Mouse (Mus musculus): ENCODE results near the gene Derl2. TPM values are rescaled to one million over a fixed set of nuclear protein-coding genes. Genes with fewer than 3 reads are reported as not detected.

Gene Derl2
- 24.1 and 25.6 TPM in 2 replicates for polyA plus RNA-seq (2021; fragmentation: Nextera tagmentation)
- long read RNA-seq, experiment 1, transcript Derl2-206 (7 exons, 3,666 nt) = major isoform, 39 of 49 reads
- long read RNA-seq, experiment 1, partial matches to known transcripts = 1 of 49 reads
- long read RNA-seq, experiment 1, other reads (novel, unspliced or antisense) = 8 of 49 reads
- long read RNA-seq, experiment 2, transcript Derl2-206 (7 exons, 3,666 nt) = major isoform, 98 of 117 reads
- long read RNA-seq, experiment 2, partial matches to known transcripts = 2 of 117 reads
- long read RNA-seq, experiment 2, other reads (novel, unspliced or antisense) = 16 of 117 reads

DNA sequence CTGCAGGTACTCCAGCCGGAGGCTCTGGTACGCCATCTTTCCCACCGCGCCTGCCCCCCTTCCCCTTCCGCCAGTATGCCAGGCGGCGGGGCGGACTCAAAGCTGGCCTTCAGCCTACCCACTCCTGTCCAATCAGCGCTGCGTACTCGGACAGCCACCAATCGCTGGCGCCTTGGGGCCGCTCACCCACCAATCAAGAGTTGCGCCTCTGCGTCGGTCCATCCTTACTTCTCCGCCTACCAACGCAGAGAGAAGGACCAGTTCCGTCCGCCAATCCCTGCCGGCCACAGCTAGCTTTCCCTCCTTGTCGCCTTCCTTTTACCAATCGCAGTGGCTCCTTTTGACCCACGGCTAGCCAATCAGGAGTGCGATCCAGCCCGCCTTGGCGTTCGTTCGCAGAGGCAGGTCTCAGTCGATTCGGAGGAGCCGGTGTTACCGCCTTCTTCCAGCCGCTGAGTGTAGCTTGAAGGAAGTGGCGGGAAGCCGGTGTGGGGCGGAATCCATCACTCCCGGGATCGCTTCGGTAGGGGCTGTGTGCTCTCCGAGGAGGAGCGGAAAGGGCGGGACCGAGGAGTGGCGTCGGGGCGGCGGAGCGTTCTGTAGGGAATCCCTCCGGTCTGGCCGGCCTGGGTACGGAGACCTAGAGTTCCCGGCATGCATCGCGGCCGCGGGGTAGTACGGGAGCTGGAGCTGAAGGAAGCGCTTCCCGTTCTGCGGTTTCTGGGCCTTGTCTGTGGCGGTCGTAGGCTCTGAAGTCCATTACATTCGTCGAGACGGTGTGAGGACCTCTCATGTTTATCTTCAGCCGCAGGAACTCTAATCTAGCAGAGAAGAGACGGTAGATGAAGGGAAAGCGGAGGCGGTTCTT lies at the start of gene Derl2, which contains the start of gene Mis12:
Derl2 (minus strand) TSS at position 641 of the 868 bp plus-strand sequence.
Mis12 (plus strand) TSS at position 411 of the 868 bp plus-strand sequence.

DNA sequence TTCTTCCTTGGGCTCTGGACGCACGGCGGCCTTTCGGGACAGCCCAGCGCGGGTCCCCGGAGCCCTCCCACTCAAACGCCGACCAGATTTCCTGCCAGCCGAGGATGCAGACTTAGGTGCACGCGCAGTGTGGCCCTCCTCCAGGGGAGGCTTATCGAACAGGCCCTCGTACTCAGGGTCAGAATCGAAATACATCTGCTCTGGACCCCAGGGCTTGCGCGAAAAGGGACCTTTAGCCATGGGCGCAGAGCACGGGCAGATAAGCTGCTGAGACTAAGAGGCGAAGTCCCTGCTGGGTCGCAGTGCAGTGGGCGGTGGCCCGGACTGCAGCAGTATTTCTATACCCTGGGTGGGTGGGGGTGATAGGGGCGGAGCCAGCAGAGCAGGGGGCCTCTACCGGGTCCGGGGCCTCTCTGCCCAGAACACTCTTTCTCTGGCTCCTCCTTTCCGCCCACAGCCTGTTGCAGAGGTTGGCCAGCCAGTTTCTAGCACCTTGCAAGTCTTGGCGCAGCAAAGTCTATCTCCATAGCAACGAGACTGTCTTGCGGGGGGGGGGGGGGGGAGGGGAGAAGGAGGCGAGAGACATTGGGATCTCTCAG lies 13.6 kb upstream of the Derl2 start, which contains the start of gene 6330403K07Rik:
6330403K07Rik (minus strand) TSS at position 351 of the 599 bp plus-strand sequence.

GRCm38 (mm10) chr11:71004316-71004773 lies 15.3 kb downstream of the Derl2 start, which contains the start of gene Dhx33:
TSS of gene Dhx33 (minus strand) at chr11:71004437.

GRCm38 (mm10) chr11:70982557-70983228 lies 36.9 kb downstream of the Derl2 start, which contains the start of gene C1qbp:
TSS of gene C1qbp (minus strand) at chr11:70983026.

DNA sequence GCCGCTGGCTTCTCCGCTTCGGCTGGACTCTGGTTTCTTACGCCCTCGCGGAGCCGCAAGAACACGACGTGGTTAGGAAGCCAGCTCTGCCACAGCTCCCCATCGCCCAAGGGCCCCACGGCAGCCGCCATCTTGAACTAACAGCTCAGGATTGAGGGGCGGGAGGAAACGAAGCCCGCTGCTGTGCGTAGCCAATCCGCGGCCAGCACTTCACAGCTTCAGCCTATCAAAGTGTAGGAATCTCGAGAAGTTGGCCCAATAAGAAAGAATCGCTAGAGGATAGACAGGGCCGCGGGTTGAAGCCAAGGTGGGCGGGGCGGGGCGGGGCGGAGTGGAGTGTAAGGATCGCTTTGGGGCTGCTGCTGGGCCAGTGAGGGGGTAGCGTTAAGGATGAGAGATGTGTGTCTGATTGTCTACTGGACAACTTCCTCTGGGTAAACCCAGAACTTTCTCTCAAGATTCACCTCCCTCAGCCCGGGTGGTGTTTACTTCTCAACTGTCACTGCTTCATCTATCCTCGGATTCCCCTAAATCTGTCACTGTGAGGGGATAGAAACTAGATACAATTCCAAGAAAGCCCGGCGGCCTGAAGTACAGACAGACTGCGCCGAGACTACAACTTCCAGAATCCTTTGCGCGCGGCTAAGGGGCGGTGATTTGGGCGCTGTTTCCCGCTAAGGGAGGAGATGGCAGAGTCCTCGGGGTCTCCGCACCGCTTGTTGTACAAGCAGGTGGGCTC lies 49.7 kb downstream of the Derl2 start, which contains the start of the genes Nup88 and Rpain:
Nup88 (minus strand) TSS at position 153 of the 739 bp plus-strand sequence.
Rpain (plus strand) TSS at position 393 of the 739 bp plus-strand sequence.

Other genes starting within 250 kb of the Derl2 start
- gene Scimp, start 207.3 kb downstream of the Derl2 start, polyA plus RNA-seq (2021; fragmentation: Nextera tagmentation) = 0.13 and 0.26 TPM in 2 replicates
- 79.5 and 90.5 TPM in 2 replicates for gene Rabep1, start 175.1 kb downstream of the Derl2 start, polyA plus RNA-seq (2021; fragmentation: Nextera tagmentation)
- 28.3 and 31.0 TPM in 2 replicates for gene Nup88, start 49.9 kb downstream of the Derl2 start, polyA plus RNA-seq (2021; fragmentation: Nextera tagmentation)
- 34.4 and 35.8 TPM in 2 replicates for gene Rpain, start 49.6 kb downstream of the Derl2 start, polyA plus RNA-seq (2021; fragmentation: Nextera tagmentation)
- 203 and 224 TPM in 2 replicates for gene C1qbp, start 36.8 kb downstream of the Derl2 start, polyA plus RNA-seq (2021; fragmentation: Nextera tagmentation)
- gene Dhx33, start 15.4 kb downstream of the Derl2 start, polyA plus RNA-seq (2021; fragmentation: Nextera tagmentation) = 9.3 and 10.0 TPM in 2 replicates
- gene Mis12, start 230 bp downstream of the Derl2 start, polyA plus RNA-seq (2021; fragmentation: Nextera tagmentation) = 7.4 and 9.8 TPM in 2 replicates
- 214 and 233 TPM in 2 replicates for gene 6330403K07Rik, start 13.7 kb upstream of the Derl2 start, polyA plus RNA-seq (2021; fragmentation: Nextera tagmentation)
- gene Nlrp1a, start 124.9 kb upstream of the Derl2 start, polyA plus RNA-seq (2021; fragmentation: Nextera tagmentation) = 0.08 TPM in 1 of 2 replicates, not detected in the other
- not detected in 2 replicates for gene Nlrp1b, start 210.9 kb upstream of the Derl2 start, polyA plus RNA-seq (2021; fragmentation: Nextera tagmentation)